Mouse (Mus musculus) limb, embryonic 13.5 days (tissue): ENCODE measurements around the gene Rarb. TPM values are rescaled to one million over a fixed set of nuclear protein-coding genes. Genes with fewer than 3 reads are reported as not detected.

Experiments
- ATAC-seq: fragments of 200-750 bp; cut with Nextera tagmentation; 2 replicates; pipeline ENCODE4 v1.8.0; 2017; ENCODE audit warnings: low read depth, moderate number of reproducible peaks, moderate TSS enrichment; ENCODE audit not compliant: low FRiP score
- H3K27ac ChIP-seq: fragments of 300-500 bp; sonication (generic); 2 replicates; pipeline ENCODE4 v1.5.1; 2015; ENCODE audit warnings: inconsistent platforms, mild to moderate bottlenecking, moderate library complexity
- H3K27me3 ChIP-seq: fragments of 300-500 bp; sonication (generic); 2 replicates; pipeline ENCODE4 v1.6.1; 2015; ENCODE audit warnings: mild to moderate bottlenecking, inconsistent platforms
- H3K36me3 ChIP-seq: fragments of 300-500 bp; sonication (generic); 2 replicates; pipeline ENCODE4 v1.6.1; 2015; ENCODE audit warnings: inconsistent platforms, mild to moderate bottlenecking, moderate library complexity
- H3K4me1 ChIP-seq: fragments of 300-500 bp; sonication (generic); 2 replicates; pipeline ENCODE4 v1.6.1; 2015; ENCODE audit warnings: inconsistent platforms
- H3K4me2 ChIP-seq: fragments of 300-500 bp; sonication (generic); replicated peaks from 2 replicates; pipeline ENCODE4 v1.6.1; 2015; ENCODE audit warnings: inconsistent platforms, mild to moderate bottlenecking, moderate library complexity
- H3K4me3 ChIP-seq: fragments of 300-500 bp; sonication (generic); 2 replicates; pipeline ENCODE4 v1.5.1; 2015; ENCODE audit warnings: moderate library complexity, mild to moderate bottlenecking, inconsistent platforms
- H3K9ac ChIP-seq: fragments of 300-500 bp; sonication (generic); 2 replicates; pipeline ENCODE4 v1.6.1; 2015; ENCODE audit warnings: mild to moderate bottlenecking, inconsistent platforms
- H3K9me3 ChIP-seq: fragments of 300-500 bp; sonication (generic); 2 replicates; pipeline ENCODE4 v1.6.1; 2016; ENCODE audit warnings: inconsistent platforms
- WGBS: fragments of 180-500 bp; shearing (Covaris S2); methylation state at CpG from one replicate; pipeline ENCODE4 v1.1.7; 2015; 5-methylcytosine and 5-hydroxymethylcytosine counted together
- polyA plus RNA-seq: library from polyadenylated mRNA; unstranded; fragments of >200 nt; fragmentation: Nextera tagmentation; extraction: Ambion mirVana; gene quantifications from 2 replicates; pipeline ENCODE4 v1.2.1, GENCODE M21; 2015

The Rarb gene
- polyA plus RNA-seq, 1 experiment from 2014 or later, result 17.8 TPM

DNA sequence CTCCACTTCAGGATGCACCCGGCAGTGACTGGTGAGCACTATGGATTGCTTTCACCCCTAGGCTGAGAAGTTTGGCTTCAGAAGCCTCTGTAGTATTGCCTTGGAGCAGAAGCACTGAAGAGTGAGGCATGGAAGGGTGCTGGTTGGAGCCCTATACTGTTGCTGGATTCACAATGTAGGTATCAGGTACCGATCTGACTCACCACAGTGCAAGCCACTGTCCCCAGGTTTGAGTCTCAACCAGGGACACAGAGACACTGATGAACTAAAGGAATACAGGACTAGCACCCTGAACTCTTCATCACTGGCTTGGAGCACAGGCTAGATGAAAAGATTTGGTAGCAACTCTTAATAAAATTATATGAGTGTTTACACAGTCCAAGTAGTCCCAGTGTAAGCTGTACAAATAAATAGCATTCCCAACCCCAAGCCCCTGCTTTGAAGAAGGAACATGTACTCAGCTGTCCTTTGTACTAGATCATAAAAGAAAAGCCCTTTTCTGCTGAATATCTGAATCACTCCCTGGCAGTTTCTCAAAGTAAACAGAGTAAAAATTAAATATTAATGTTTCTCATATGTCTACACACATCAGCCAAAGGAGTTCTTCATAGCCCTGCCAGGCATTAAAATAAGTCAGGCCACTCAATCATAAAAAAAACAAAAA, 90.6 kb downstream of the Rarb start:
- Histone ChIP-seq H3K4me3 (no peak overlapping the region), H3K9ac (no peak overlapping the region), H3K4me2 (no peak overlapping the region), H3K27ac (no peak overlapping the region), H3K27me3 (no peaks in the 10 kb centered on the region), H3K4me1 (peaks cover 4% of the 10 kb centered on the region), H3K36me3 (no peaks in the 10 kb centered on the region), H3K9me3 (no peaks in the 10 kb centered on the region)
- 84% methylated on average over 2 of the region's 2 CpGs for WGBS
- peak; percentile 66 for ATAC-seq

DNA sequence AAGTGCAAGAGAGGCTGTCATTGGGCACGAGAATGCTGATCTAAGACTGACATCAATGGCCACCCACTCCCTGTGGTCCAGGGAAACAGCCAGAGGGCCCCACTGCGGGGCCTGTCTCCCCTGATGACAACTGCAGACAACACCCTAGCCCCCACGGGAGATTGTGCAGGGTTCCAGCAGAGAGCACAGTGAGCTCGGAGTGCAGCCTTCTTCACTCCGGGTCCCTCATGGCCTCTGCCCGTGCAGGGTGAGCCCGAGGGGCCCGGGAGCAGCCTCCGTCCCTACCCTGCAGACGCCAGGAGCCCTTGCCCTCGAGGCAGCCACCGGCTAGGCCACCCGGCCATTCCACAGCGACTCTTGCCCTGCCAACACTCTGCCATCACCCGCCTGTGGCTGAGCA, 95.0 kb downstream of the Rarb start:
- WGBS, result 87% methylated on average over 15 of the region's 15 CpGs

DNA sequence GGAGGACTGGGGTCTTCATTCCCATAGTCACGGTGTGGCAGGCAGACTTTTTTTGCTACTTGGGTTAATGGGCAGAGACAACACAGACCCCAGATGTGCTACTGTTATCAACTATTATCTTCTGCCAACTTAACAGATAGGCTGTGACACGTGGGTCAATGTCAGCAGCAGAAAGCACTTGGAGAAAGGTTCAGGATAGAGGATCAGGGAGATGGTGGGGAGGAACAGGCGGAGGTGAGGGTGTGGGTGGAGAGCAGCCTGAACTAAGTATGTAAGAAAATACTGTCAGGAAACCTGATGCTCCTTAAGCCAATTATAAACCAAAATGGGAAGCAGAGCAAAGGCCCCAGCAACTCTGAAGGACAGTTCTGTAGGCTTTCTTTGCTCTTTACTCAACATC, 101.1 kb downstream of the Rarb start:
- WGBS, result 69% methylated on average over 3 of the region's 3 CpGs
- H3K4me2 ChIP-seq, result no peak overlapping the region
- H3K36me3 ChIP-seq, result no peaks in the 10 kb centered on the region
- H3K27me3 ChIP-seq, result no peaks in the 10 kb centered on the region
- no peak overlapping the region for H3K9ac ChIP-seq
- no peaks in the 10 kb centered on the region for H3K9me3 ChIP-seq
- H3K4me1 ChIP-seq, result no peaks in the 10 kb centered on the region
- no peak overlapping the region for H3K4me3 ChIP-seq
- ATAC-seq, result no peak
- no peak overlapping the region for H3K27ac ChIP-seq

More for the DNA sequence above, 95.0 kb downstream of the Rarb start:
- no peak overlapping the region for H3K9ac ChIP-seq
- no peak overlapping the region for H3K27ac ChIP-seq
- no peak overlapping the region for H3K4me3 ChIP-seq
- no peak for ATAC-seq
- H3K27me3 ChIP-seq, result no peaks in the 10 kb centered on the region
- H3K9me3 ChIP-seq, result no peaks in the 10 kb centered on the region
- no peak overlapping the region for H3K4me2 ChIP-seq
- no peaks in the 10 kb centered on the region for H3K4me1 ChIP-seq
- no peaks in the 10 kb centered on the region for H3K36me3 ChIP-seq

DNA sequence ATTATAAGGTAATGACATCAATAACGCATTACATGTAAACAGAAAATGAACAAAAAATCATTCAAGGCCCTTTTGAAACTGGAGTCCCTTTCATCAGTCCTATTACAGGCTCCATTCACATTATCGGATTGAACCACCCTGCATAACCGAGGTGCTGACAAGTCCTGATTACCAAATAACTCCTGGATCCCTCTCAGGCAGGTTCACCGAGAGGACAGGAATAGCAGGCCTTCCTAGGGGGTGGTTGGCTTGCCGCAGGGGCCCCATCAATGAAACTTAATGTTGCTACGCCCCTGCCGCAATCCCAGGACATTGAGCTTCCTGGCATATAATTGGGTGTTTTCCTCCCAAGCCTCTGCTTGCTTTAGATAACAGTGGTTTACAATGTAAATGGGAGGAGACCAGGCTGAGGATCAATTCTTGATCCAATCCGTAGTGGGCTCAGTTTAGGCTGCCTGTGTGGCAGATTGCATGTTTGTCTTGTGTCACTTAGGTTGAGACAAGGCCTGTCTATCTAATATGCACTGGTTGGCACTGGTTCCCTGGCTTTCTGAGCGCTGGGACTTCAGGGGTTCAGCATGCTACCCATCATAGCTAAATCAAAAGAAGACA, 104.5 kb downstream of the Rarb start:
- WGBS, result 34% methylated on average over 9 of the region's 9 CpGs
- Histone ChIP-seq H3K9ac (no peak overlapping the region), H3K4me2 (no peak overlapping the region), H3K4me3 (no peak overlapping the region), H3K4me1 (no peaks in the 10 kb centered on the region), H3K27ac (no peak overlapping the region), H3K27me3 (no peaks in the 10 kb centered on the region), H3K9me3 (no peaks in the 10 kb centered on the region), H3K36me3 (no peaks in the 10 kb centered on the region)
- ATAC-seq, result no peak

DNA sequence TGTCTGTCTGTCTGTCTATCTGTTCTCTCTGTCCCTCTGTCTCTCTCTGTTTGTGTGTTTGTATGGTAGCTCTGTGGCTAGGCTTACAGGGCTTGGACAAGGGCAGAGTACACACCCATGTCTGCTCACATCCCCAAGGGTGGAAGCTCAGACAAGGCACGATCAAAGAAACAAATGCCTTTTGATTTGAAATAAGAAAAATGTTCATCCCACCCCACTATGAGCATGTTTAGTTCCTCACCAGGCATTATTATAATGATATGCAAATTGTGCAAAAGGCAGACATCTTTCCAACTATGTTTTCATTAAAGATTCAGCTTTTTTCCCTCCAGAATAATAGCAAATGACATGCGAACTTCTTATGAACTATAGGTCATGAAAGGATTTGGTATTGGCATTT, 105.2 kb downstream of the Rarb start:
- H3K4me1 ChIP-seq, result no peaks in the 10 kb centered on the region
- ATAC-seq, result no peak
- H3K36me3 ChIP-seq, result no peaks in the 10 kb centered on the region
- no peak overlapping the region for H3K4me3 ChIP-seq
- H3K27me3 ChIP-seq, result no peaks in the 10 kb centered on the region
- H3K9ac ChIP-seq, result no peak overlapping the region
- no peaks in the 10 kb centered on the region for H3K9me3 ChIP-seq
- no peak overlapping the region for H3K4me2 ChIP-seq
- WGBS, result 80% methylated on average over 2 of the region's 2 CpGs
- H3K27ac ChIP-seq, result no peak overlapping the region

DNA sequence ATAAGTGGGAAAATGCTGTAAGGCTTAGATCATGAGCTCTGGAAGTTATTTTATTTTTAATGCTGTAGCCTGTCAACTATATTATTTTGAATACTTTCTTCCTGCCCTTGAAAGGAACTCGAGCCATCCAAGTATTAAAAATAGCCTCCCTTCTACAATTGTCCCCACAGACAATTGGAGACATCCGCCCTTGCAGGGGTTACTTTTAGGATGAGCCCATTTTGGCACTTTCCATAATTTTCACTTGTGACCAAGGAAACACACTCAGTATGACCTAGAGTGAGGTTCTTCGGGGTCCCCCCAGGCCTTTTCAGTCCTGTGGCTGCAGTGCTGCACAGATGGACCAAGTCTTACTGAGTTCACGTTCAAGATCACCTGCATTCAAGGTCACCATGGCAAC, 119.7 kb downstream of the Rarb start:
- no peaks in the 10 kb centered on the region for H3K9me3 ChIP-seq
- WGBS, result 78% methylated on average over 4 of the region's 4 CpGs

DNA sequence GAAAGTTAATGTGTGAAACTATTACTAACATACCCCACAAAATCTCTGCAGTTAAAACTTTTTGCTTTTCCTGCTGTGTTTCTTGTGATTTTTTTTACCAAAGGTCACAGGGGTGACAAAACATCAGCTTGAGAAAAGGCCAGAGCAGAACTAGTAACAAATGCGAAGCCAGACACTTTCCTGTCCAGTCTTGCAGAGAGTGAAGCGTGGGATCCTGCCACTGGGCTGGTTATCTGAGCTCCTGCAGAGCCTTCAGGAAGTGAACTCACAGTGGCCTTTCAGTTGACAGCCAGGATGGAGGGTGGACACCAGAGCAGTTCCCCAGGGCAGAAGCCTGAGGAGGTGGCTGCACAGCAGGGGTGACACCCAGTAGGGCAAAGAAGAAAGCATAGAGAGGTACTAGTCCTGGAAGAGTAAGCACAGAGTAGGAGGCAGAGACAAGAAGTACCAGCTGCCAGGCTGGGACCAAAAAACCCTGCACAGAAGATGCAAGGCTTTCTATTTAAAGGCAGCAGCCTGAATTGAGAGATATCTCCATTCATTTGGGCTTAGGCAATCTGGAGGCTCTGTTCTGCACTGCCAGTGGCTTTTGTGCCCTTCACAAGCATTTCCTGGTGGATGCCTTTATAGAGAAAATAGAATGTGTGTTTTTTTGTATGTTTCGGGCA, 123.4 kb downstream of the Rarb start:
- no peaks in the 10 kb centered on the region for H3K36me3 ChIP-seq
- H3K4me3 ChIP-seq, result no peak overlapping the region
- 48% methylated on average over 3 of the region's 3 CpGs for WGBS
- H3K27ac ChIP-seq, result no peak overlapping the region
- no peaks in the 10 kb centered on the region for H3K9me3 ChIP-seq
- H3K4me2 ChIP-seq, result no peak overlapping the region
- no peaks in the 10 kb centered on the region for H3K27me3 ChIP-seq
- H3K4me1 ChIP-seq, result peaks cover 7% of the 10 kb centered on the region
- ATAC-seq, result no peak
- H3K9ac ChIP-seq, result no peak overlapping the region

More for the DNA sequence above, 119.7 kb downstream of the Rarb start:
- H3K4me1 ChIP-seq, result peaks cover 7% of the 10 kb centered on the region
- no peak overlapping the region for H3K4me2 ChIP-seq
- no peak overlapping the region for H3K27ac ChIP-seq
- H3K36me3 ChIP-seq, result no peaks in the 10 kb centered on the region
- H3K27me3 ChIP-seq, result no peaks in the 10 kb centered on the region
- no peak for ATAC-seq
- no peak overlapping the region for H3K9ac ChIP-seq
- H3K4me3 ChIP-seq, result no peak overlapping the region

DNA sequence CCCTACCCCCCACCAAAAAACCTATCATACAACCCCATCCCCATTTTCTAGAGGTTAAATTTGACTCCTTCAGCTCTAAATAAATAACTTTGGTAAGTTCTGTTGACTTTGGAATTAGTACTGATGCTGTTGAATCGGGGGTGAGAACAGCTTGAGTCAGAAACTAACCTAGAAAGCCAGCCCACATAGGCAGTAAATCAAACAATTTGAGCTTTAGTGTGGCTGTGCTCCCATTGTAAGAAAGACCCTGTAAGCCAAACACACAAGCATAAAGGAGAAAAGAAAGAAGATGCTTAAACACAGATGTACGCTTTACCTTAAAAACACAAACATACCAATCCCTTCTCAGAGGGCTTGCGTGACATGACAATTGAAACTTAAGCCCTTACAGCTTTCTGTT, 140.6 kb downstream of the Rarb start:
- H3K27ac ChIP-seq, result no peak overlapping the region
- no peaks in the 10 kb centered on the region for H3K27me3 ChIP-seq
- H3K4me2 ChIP-seq, result no peak overlapping the region
- ATAC-seq, result no peak
- no peak overlapping the region for H3K9ac ChIP-seq
- no peaks in the 10 kb centered on the region for H3K36me3 ChIP-seq
- H3K4me3 ChIP-seq, result no peak overlapping the region
- no peaks in the 10 kb centered on the region for H3K4me1 ChIP-seq
- H3K9me3 ChIP-seq, result no peaks in the 10 kb centered on the region
- 59% methylated on average over 3 of the region's 3 CpGs for WGBS

DNA sequence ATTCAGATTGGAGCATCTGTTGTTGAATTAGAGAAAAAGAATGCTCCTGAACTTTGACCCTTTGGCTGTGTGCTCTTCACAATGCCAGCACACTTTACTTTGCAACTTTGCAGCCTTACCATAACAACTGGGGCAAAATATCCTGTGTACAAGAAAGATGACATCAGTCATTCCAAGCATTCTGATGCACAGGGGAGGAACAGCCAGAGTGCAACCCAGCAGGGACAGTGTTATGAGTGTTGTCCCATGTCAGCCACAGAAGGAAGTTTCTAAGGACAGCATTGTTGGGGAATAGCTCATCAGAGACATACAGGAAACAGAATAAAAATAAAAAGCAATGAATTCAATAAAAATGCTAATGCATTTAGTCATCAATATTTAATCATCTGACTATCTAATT, 141.9 kb downstream of the Rarb start:
- Histone ChIP-seq H3K9ac (no peak overlapping the region), H3K4me1 (no peaks in the 10 kb centered on the region), H3K9me3 (no peaks in the 10 kb centered on the region), H3K4me3 (no peak overlapping the region), H3K27me3 (no peaks in the 10 kb centered on the region), H3K27ac (no peak overlapping the region), H3K36me3 (no peaks in the 10 kb centered on the region), H3K4me2 (no peak overlapping the region)
- ATAC-seq, result no peak

DNA sequence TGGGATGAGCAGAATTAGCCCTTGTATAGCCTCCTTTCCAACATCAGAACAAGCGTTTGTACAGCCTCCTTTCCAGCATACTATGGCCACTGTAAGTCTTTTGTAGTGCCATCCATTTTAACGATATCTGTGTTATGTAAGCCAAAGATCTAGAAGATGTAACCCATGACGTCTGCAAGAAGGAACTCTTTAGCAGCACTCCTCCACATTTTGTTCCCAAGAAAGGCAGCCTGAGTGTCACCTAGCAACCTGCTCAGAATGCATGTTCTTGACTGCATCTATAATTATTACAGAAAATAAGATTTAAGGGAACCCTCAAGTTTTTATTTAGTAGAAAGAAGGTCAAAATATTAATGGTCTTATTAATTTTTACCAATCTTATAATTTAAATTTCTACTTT, 148.4 kb downstream of the Rarb start:
- H3K9ac ChIP-seq, result no peak overlapping the region
- ATAC-seq, result no peak
- no peak overlapping the region for H3K27ac ChIP-seq
- 87% methylated on average over 3 of the region's 3 CpGs for WGBS
- H3K4me2 ChIP-seq, result no peak overlapping the region
- H3K36me3 ChIP-seq, result no peaks in the 10 kb centered on the region
- no peaks in the 10 kb centered on the region for H3K9me3 ChIP-seq
- no peak overlapping the region for H3K4me3 ChIP-seq
- no peaks in the 10 kb centered on the region for H3K27me3 ChIP-seq
- no peaks in the 10 kb centered on the region for H3K4me1 ChIP-seq

DNA sequence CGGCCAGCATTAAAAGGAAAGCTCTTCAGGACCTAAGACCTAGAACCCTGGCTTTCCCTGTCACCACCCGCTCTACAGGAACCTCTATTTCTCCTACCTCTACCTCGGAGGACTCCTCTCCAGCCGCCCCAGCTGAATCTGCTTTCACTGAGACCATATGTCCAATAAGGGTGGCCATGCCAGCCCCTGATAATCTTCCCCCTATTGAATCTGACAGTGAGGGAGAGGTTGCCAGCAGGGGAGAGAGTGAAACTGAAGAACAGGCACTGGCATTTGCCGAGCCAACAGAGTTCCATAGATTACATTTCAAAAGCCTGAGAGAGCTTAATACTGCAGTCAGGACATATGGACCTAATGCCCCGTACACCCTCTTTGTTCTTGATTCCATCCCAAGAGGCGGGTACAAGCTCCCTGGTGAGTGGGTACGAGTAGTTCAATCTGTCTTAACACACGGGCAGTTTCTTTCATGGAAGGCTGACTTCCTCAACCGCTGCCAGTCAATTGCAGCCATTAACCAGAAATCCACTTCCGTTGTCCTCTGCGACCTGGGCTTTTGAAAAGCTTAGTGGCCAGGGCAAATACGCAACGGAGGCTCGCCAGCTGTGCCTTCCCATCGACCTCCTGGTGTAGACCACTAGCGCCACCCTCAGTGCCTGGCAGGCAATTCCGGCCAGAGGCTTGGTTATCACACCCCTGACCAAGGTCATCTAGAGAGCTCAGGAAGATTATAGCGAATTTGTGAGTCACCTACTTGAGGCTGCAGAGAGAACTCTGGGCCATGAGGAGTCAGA, 179.6 kb downstream of the Rarb start:
- Histone ChIP-seq H3K36me3 (no peaks in the 10 kb centered on the region), H3K27me3 (no peaks in the 10 kb centered on the region), H3K27ac (no peak overlapping the region), H3K4me3 (no peak overlapping the region), H3K4me1 (no peaks in the 10 kb centered on the region), H3K9ac (no peak overlapping the region), H3K9me3 (peaks cover 41% of the 10 kb centered on the region), H3K4me2 (no peak overlapping the region)
- WGBS, result 91% methylated on average over 19 of the region's 19 CpGs
- no peak for ATAC-seq

DNA sequence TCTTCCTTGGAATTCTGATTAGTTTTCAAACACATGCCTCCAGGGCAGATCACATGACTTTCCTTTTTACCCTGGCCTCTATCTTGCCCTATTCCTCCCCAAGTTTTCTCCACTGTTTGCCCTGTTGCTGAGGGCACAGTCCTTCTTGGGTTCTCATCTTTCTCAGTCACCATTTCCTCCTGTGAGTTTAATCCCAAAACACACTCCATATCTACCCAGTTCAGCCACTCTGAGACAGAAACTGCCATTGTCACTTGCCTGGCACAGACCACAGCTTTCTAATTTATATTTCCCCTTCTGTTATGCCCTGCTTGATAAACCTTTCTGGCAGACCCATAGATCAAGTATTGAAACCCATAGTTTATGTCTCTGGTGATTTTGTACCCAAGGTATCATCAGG, 205.0 kb downstream of the Rarb start:
- H3K9me3 ChIP-seq, result no peaks in the 10 kb centered on the region
- H3K4me2 ChIP-seq, result no peak overlapping the region
- H3K4me3 ChIP-seq, result no peak overlapping the region
- no peak overlapping the region for H3K27ac ChIP-seq
- H3K36me3 ChIP-seq, result no peaks in the 10 kb centered on the region
- H3K4me1 ChIP-seq, result no peaks in the 10 kb centered on the region
- H3K27me3 ChIP-seq, result no peaks in the 10 kb centered on the region
- no peak overlapping the region for H3K9ac ChIP-seq
- no peak for ATAC-seq
